Mouse (Mus musculus) NIH3T3 (cell line): ENCODE measurements around the gene Cisd1.
A peak's percentile ranks its signal among the peaks of the same experiment; 100 is the strongest.
"Not testable (repeated sequence)": the region's sequence is repeated elsewhere in the genome, so short reads cannot be mapped to it uniquely, and the experiment has no call there.

ENCODE experiments used
- DNase-seq: peaks from one replicate; pipeline ENCODE4 v3.0.0-alpha.2; 2012; ENCODE audit warnings: low read depth

Gene Cisd1

GRCm38 (mm10) chr10:71344579-71345143 lies at the start of gene Cisd1:
Cisd1 (minus strand) TSS chr10:71344954.
- peak; percentile 98 for DNase-seq

- DNase-seq: no peak
These were observed 44.6 kb upstream of the Cisd1 start for GRCm38 (mm10) chr10:71389311-71389710.

- DNase-seq: no peak
These were observed 39.6 kb upstream of the Cisd1 start for GRCm38 (mm10) chr10:71384159-71385044.

- DNase-seq: not testable (repeated sequence)
These were observed 38.8 kb upstream of the Cisd1 start for GRCm38 (mm10) chr10:71383552-71383924.

GRCm38 (mm10) chr10:71382858-71383551 lies 38.3 kb upstream of the Cisd1 start:
- no peak for DNase-seq

GRCm38 (mm10) chr10:71382109-71382508 lies 37.4 kb upstream of the Cisd1 start:
- no peak for DNase-seq

- no peak for DNase-seq
These were observed 36.8 kb upstream of the Cisd1 start for GRCm38 (mm10) chr10:71381471-71382033.

- DNase-seq: no peak
These were observed 35.7 kb upstream of the Cisd1 start for GRCm38 (mm10) chr10:71380406-71380805.

- no peak for DNase-seq
These were observed 31.3 kb upstream of the Cisd1 start for GRCm38 (mm10) chr10:71376014-71376413.

GRCm38 (mm10) chr10:71373706-71374105 lies 29.0 kb upstream of the Cisd1 start:
- no peak for DNase-seq

GRCm38 (mm10) chr10:71371881-71372280 lies 27.1 kb upstream of the Cisd1 start:
- peak; percentile 32 for DNase-seq

GRCm38 (mm10) chr10:71369466-71369865 lies 24.7 kb upstream of the Cisd1 start:
- no peak for DNase-seq

GRCm38 (mm10) chr10:71368128-71368940 lies 23.6 kb upstream of the Cisd1 start:
- DNase-seq: no peak

- DNase-seq: peak; percentile 74
These were observed 19.1 kb upstream of the Cisd1 start for GRCm38 (mm10) chr10:71363858-71364257.

GRCm38 (mm10) chr10:71363440-71363839 lies 18.7 kb upstream of the Cisd1 start:
- DNase-seq: peak; percentile 53

- DNase-seq: no peak
These were observed 17.2 kb upstream of the Cisd1 start for GRCm38 (mm10) chr10:71361836-71362562.

GRCm38 (mm10) chr10:71361044-71361443 lies 16.3 kb upstream of the Cisd1 start:
- DNase-seq: peak; percentile 20

GRCm38 (mm10) chr10:71354947-71355346 lies 10.2 kb upstream of the Cisd1 start:
- no peak for DNase-seq

- no peak for DNase-seq
These were observed 9.1 kb upstream of the Cisd1 start for GRCm38 (mm10) chr10:71353850-71354249.

GRCm38 (mm10) chr10:71351301-71351700 lies 6.5 kb upstream of the Cisd1 start:
- DNase-seq: no peak

GRCm38 (mm10) chr10:71349290-71349689 lies 4.5 kb upstream of the Cisd1 start:
- peak; percentile 56 for DNase-seq
